Mouse (Mus musculus): ENCODE data around the gene Gadd45gip1. TPM values are rescaled to one million over a fixed set of nuclear protein-coding genes. Genes with fewer than 3 reads are reported as not detected.
A peak's percentile ranks its signal among the peaks of the same experiment; 100 is the strongest.

Gene Gadd45gip1
- polyA plus RNA-seq, 1 experiment from 2014 or later, result 90.6 TPM

DNA sequence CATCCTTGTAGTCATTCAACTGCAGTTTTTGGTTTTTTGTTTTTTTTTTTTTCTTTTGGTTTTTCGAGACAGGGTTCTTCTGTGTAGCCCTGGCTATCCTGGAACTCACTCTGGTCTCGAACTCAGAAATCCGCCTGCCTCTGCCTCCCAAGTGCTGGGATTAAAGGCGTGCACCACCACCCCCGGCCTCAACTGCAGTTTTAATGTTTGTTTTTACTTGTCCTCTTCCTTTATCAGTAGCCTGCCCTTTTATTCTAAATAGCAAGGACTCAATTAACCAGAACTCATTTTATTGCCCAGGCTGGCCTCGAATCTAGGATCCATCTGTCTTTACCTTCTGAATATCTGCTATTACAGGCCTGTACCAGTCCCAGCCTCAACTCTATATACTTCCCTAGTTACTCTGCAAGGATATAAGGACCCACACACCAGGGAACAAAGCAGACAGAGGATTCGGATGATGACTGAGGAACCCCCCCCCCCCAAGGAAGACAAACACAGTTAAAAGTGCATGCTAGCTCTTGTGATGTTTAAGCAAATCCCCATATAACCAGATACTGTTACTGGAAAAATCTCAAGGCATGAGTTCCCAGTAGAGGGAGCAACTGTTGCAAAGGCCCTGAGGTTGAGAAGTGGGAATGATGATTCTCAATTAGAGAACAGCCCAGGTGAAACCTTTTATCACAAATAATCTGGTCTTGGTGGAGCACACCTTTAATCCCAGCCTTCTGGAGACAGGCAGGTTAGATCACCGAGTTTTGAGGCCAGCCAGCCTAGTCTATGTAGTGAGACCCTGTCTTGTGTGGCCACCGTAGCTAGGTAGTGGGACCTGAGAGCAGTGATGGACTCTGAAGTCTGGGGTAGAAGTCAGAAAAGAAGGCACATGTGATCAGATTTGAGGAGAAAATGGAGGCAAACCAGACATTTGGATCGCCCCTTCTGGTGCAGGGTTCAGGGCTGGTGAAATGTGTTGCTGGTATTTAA, 1.7 kb downstream of the Gadd45gip1 start:
- Histone ChIP-seq H3K27ac (ENCODE audit: low read depth, low read length) (peak overlapping the region; percentile 94), H3K4me1 (replicated peaks; ENCODE audit: control insufficient read depth, insufficient read depth, low read length) (peaks cover 34% of the 10 kb centered on the region), H3K36me3 (ENCODE audit: control insufficient read depth, insufficient read depth, low read length) (peaks cover 32% of the 10 kb centered on the region), H3K27me3 (replicated peaks; ENCODE audit: control insufficient read depth, insufficient read depth, low read length) (no peaks in the 10 kb centered on the region), H3K9ac (ENCODE audit: low read depth, low read length) (peak overlapping the region; percentile 99), H3K9me3 (ENCODE audit: control insufficient read depth, low read length) (no peaks in the 10 kb centered on the region), H3K4me2 (peak overlapping the region; percentile 80), H3K4me3 (ENCODE audit: low read depth, low read length) (peak overlapping the region; percentile 99)
- DNase-seq (ENCODE audit: low spot score) (no peak), ATAC-seq (replicated peaks; ENCODE audit: low FRiP score) (no peak)
- WGBS, result 51% methylated on average over 10 of the region's 10 CpGs

DNA sequence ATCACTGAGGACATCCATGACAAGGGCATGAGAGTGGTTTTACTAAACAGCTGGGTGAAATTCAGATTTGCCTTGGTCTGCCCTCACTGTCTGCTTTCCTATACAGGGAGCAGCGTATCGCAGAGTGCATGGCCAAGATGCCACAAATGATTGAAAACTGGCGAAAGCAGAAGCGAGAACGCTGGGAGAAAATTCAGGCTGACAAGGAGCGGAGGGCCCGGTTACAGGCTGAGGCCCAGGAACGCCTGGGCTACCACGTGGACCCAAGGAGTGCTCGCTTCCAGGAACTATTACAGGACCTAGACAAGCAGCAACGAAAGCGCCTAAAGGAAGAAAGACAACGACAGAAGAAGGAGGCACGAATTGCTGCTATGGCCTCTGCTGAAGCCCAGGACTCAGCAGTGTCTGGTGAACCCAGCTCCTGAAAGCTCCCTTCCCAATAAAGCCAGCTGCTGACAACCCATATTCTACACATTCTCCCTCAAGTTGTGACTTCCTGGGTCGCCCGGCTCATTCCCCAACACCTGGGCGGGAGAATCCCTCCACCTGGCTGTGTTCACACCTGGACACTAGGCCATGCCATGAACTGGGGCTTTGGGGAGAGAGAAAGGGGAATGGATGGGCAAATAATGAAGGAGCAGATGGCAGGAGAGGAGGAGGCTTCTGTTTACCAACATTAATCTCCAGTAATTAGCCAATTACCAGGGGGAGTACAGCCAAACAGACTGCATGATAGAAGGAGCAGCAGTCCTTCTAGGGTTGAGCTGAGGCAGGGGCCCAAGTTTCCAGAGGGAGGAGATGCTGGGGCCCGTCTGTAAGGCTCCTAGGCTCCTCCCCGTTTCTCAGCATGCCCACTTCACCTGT, 2.9 kb downstream of the Gadd45gip1 start:
- 83% methylated on average over 19 of the region's 19 CpGs for WGBS
- Histone ChIP-seq H3K36me3 (ENCODE audit: control insufficient read depth, insufficient read depth, low read length) (peaks cover 32% of the 10 kb centered on the region), H3K4me3 (ENCODE audit: low read depth, low read length) (peak overlapping the region; percentile 99; the same call in 1 of the 2 replicates), H3K9me3 (ENCODE audit: control insufficient read depth, low read length) (no peaks in the 10 kb centered on the region), H3K27me3 (replicated peaks; ENCODE audit: control insufficient read depth, insufficient read depth, low read length) (no peaks in the 10 kb centered on the region), H3K4me1 (replicated peaks; ENCODE audit: control insufficient read depth, insufficient read depth, low read length) (peaks cover 40% of the 10 kb centered on the region), H3K27ac (ENCODE audit: low read depth, low read length) (peak overlapping the region; percentile 46; the same call in 1 of the 2 replicates), H3K9ac (ENCODE audit: low read depth, low read length) (peak overlapping the region; percentile 31; the same call in 1 of the 2 replicates), H3K4me2 (0 out of 2 replicates have a peak overlapping the region, but pooled peaks have one; percentile 13)
- ATAC-seq (replicated peaks; ENCODE audit: low FRiP score) (no peak), DNase-seq (ENCODE audit: low spot score) (no peak)

DNA sequence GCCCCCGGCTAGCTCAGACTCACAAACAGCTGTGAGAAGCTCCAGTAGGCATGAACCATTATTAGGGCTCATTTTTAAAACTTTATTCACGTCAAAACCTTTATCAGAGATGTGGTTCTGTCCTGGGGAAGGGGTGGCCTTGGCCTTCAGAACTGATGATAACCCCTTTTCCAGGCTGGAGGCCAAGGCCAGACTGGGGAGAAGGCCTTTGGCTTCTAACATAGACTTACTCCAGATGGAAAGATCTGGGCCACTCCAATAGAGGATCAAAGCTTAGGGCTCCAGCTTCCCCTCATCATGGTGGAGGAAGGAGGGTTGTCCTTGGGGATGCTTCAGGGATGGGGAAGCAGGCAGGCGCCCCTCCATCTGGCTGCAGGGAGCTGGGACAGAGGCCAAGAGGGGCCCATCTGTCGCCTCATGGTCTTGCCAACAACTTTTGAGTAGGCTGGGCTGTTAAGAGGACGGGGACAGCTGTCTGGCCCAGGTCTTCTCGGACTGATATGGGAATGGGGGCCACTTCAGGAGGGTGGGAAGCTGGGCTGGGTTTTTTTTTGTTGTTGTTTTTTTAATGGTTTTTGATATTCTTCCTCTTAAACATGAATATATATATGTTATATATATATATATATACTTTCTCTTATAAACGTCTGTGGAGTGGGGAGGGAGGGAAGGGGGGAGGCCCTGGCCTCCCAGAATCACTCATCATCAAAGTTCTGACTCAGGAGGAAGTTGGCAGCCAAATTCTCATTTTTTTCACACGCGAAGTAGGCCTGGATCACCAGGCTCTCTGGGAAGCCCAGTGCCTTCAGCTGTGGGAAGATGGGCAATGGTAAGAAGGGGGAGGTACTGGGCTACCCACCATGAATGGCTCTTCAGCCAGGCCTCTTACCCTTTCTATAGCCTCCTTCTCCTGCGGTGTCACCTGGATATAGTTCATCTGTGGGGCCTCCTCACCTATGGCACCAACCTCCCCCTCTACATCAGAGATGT, 3.8 kb downstream of the Gadd45gip1 start:
- Histone ChIP-seq H3K4me2 (no peak overlapping the region), H3K36me3 (ENCODE audit: control insufficient read depth, insufficient read depth, low read length) (peaks cover 32% of the 10 kb centered on the region), H3K4me3 (ENCODE audit: low read depth, low read length) (no peak overlapping the region), H3K27ac (ENCODE audit: low read depth, low read length) (0 out of 2 replicates have a peak overlapping the region, but pooled peaks have one; percentile 3), H3K9ac (ENCODE audit: low read depth, low read length) (no peak overlapping the region), H3K27me3 (replicated peaks; ENCODE audit: control insufficient read depth, insufficient read depth, low read length) (no peaks in the 10 kb centered on the region), H3K4me1 (replicated peaks; ENCODE audit: control insufficient read depth, insufficient read depth, low read length) (peaks cover 44% of the 10 kb centered on the region), H3K9me3 (ENCODE audit: control insufficient read depth, low read length) (no peaks in the 10 kb centered on the region)
- 72% methylated on average over 10 of the region's 10 CpGs for WGBS
- no peak for DNase-seq (ENCODE audit: low spot score)
- no peak for ATAC-seq (replicated peaks; ENCODE audit: low FRiP score)

DNA sequence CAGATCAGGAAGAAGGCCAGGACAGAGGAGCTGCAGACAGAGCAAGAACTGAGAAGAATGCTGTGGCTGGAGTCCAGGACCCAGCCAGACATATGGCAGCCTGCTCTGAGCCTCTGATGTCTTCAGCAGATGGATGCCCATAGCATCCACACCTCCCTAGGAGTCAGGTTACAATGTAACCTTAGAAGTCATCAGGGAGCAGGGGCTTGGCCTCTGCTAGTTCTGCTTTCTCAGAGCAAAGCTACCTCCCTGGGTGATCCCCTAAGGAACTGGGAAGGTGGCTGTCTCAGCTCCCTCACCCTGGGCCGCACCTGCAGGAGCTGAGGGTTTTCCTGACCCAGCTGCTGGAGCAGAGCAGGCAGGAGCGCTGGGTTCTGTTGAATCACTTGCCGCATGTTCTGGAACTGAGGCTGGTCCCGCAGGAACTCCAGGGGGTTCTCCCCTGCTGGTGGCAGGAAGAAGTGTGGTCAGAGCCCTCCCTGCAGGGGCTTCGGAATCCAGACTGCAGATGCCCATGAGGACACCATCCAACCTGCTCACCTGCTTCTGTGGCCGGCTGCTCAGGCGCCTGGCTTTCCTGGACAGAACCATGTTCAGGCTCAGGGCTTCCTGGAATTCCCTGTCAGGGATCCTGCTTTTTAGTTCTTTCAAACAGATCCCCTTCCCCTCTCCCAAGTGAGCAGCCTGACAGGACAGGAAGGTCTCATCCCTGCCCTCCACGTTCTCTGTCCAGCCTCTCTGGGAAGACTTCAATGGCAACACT, 6.0 kb downstream of the Gadd45gip1 start:
- no peak for DNase-seq (ENCODE audit: low spot score)
- Histone ChIP-seq H3K4me2 (peak overlapping the region; percentile 67), H3K27me3 (replicated peaks; ENCODE audit: control insufficient read depth, insufficient read depth, low read length) (no peaks in the 10 kb centered on the region), H3K9ac (ENCODE audit: low read depth, low read length) (peak overlapping the region; percentile 41), H3K36me3 (ENCODE audit: control insufficient read depth, insufficient read depth, low read length) (peaks cover 44% of the 10 kb centered on the region), H3K27ac (ENCODE audit: low read depth, low read length) (peak overlapping the region; percentile 54), H3K9me3 (ENCODE audit: control insufficient read depth, low read length) (no peaks in the 10 kb centered on the region), H3K4me3 (ENCODE audit: low read depth, low read length) (peak overlapping the region; percentile 34), H3K4me1 (replicated peaks; ENCODE audit: control insufficient read depth, insufficient read depth, low read length) (peaks cover 47% of the 10 kb centered on the region)
- WGBS, result 68% methylated on average over 8 of the region's 8 CpGs
- no peak for ATAC-seq (replicated peaks; ENCODE audit: low FRiP score)

DNA sequence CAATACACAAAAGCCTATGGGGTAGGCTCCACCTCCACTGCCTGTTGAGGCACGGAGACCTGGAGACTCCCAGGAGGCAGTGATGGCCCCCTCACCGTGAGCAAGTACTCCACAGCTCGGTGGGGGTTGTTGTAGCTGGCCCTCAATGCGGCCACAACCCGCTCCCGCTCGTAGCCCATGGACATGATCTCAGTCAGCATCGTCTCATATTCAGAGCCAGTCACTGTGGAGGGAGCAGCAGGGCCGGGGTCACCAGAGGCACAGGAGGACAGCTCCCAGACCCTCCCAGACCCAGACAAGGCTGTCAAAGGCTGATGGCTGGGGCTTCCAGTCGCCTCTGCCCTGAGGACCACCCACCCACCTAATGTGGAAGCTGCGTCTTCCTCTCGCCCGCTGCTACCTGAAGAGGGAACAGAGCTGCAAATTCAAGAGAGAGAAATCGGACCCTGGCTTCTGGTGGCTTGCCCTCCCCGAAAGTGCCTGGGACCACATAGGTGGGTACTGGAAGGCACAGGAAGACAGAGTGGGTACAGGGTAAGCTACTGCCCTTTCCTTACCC, 6.7 kb downstream of the Gadd45gip1 start:
- no peak; the same call in 1 of the 2 replicates for ATAC-seq (replicated peaks; ENCODE audit: low FRiP score)
- peak overlapping the region; percentile 67 for H3K4me2 ChIP-seq
- no peaks in the 10 kb centered on the region for H3K27me3 ChIP-seq (replicated peaks; ENCODE audit: control insufficient read depth, insufficient read depth, low read length)
- H3K9me3 ChIP-seq (ENCODE audit: control insufficient read depth, low read length), result no peaks in the 10 kb centered on the region
- peaks cover 50% of the 10 kb centered on the region for H3K4me1 ChIP-seq (replicated peaks; ENCODE audit: control insufficient read depth, insufficient read depth, low read length)
- H3K36me3 ChIP-seq (ENCODE audit: control insufficient read depth, insufficient read depth, low read length), result peaks cover 50% of the 10 kb centered on the region
- H3K4me3 ChIP-seq (ENCODE audit: low read depth, low read length), result peak overlapping the region; percentile 34
- DNase-seq (ENCODE audit: low spot score), result no peak
- 79% methylated on average over 15 of the region's 15 CpGs for WGBS
- peak overlapping the region; percentile 54 for H3K27ac ChIP-seq (ENCODE audit: low read depth, low read length)
- H3K9ac ChIP-seq (ENCODE audit: low read depth, low read length), result peak overlapping the region; percentile 41

DNA sequence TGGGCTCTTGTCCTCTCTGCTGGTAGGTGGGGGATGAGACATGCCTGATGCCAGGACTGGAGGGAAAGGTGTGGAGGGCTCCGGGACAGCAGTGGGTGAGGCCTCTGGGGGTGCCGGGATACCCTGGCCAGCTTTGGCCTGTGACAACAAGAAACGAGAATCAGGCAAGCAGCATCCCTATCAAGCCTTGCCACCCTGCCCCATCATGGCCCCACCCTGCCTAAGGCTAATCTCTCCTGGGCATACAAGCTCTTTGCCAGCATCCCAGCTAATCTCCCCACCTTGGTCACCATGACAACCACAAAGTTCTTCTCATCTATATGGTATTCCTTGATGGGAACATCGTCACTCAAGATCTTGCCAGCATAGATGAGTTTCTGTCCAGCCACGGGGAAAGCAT, 7.2 kb downstream of the Gadd45gip1 start:
- H3K9ac ChIP-seq (ENCODE audit: low read depth, low read length), result peak overlapping the region; percentile 41
- H3K4me2 ChIP-seq, result peak overlapping the region; percentile 67
- H3K9me3 ChIP-seq (ENCODE audit: control insufficient read depth, low read length), result no peaks in the 10 kb centered on the region
- WGBS, result 64% methylated on average over 5 of the region's 5 CpGs
- peak overlapping the region; percentile 34 for H3K4me3 ChIP-seq (ENCODE audit: low read depth, low read length)
- peak overlapping the region; percentile 97 for H3K27ac ChIP-seq (ENCODE audit: low read depth, low read length)
- ATAC-seq (replicated peaks; ENCODE audit: low FRiP score) (peak; percentile 83), DNase-seq (ENCODE audit: low spot score) (no peak)
- no peaks in the 10 kb centered on the region for H3K27me3 ChIP-seq (replicated peaks; ENCODE audit: control insufficient read depth, insufficient read depth, low read length)
- H3K36me3 ChIP-seq (ENCODE audit: control insufficient read depth, insufficient read depth, low read length), result peaks cover 55% of the 10 kb centered on the region
- peaks cover 45% of the 10 kb centered on the region for H3K4me1 ChIP-seq (replicated peaks; ENCODE audit: control insufficient read depth, insufficient read depth, low read length)

DNA sequence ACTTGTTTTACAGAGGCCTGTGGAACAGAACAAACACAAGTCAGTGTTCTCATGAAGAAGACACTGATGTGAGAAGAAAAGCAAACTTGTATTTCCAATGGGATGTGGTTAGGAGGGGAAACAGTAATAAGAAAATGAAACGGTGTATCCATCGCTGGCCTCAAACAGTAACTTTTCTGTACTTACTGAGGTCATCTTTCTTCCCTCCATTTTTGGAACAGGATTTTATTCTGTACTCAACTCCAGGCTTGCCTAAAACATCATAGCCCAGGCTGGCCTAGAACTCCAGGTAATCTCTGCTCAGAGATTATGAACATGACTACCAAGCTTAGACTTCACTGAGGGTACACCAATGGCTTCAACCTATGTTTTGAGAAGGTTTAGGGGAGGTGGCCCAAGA, 8.1 kb downstream of the Gadd45gip1 start:
- DNase-seq (ENCODE audit: low spot score), result no peak
- Histone ChIP-seq H3K9ac (ENCODE audit: low read depth, low read length) (peak overlapping the region; percentile 94), H3K4me2 (peak overlapping the region; percentile 67), H3K36me3 (ENCODE audit: control insufficient read depth, insufficient read depth, low read length) (peaks cover 60% of the 10 kb centered on the region), H3K4me3 (ENCODE audit: low read depth, low read length) (peak overlapping the region; percentile 95), H3K27me3 (replicated peaks; ENCODE audit: control insufficient read depth, insufficient read depth, low read length) (no peaks in the 10 kb centered on the region), H3K4me1 (replicated peaks; ENCODE audit: control insufficient read depth, insufficient read depth, low read length) (peaks cover 42% of the 10 kb centered on the region), H3K27ac (ENCODE audit: low read depth, low read length) (peak overlapping the region; percentile 97), H3K9me3 (ENCODE audit: control insufficient read depth, low read length) (no peaks in the 10 kb centered on the region)
- no peak for ATAC-seq (replicated peaks; ENCODE audit: low FRiP score)
- 89% methylated on average over 2 of the region's 2 CpGs for WGBS
